Mouse (Mus musculus) embryonic facial prominence, embryonic 10.5 days (tissue): ENCODE measurements around the gene Znhit3. TPM values are rescaled to one million over a fixed set of nuclear protein-coding genes. Genes with fewer than 3 reads are reported as not detected.

Experiments
- DNase-seq: peaks from one replicate; pipeline ENCODE4 v3.0.0-alpha.2; 2017; ENCODE audit warnings: low spot score
- H3K27ac ChIP-seq: fragments of 300-500 bp; sonication (generic); replicated peaks from 2 replicates; pipeline ENCODE4 v1.5.1; 2016; ENCODE audit warnings: mild to moderate bottlenecking
- H3K27me3 ChIP-seq: fragments of 300-500 bp; sonication (generic); replicated peaks from 2 replicates; pipeline ENCODE4 v1.6.1; 2016; ENCODE audit warnings: low read depth, mild to moderate bottlenecking; ENCODE audit not compliant: poor library complexity, severe bottlenecking
- H3K36me3 ChIP-seq: fragments of 300-500 bp; sonication (generic); replicated peaks from 2 replicates; pipeline ENCODE4 v1.6.1; 2016; ENCODE audit warnings: mild to moderate bottlenecking, moderate library complexity
- H3K4me1 ChIP-seq: fragments of 300-500 bp; sonication (generic); 2 replicates; pipeline ENCODE4 v1.6.1; 2016
- H3K4me3 ChIP-seq: fragments of 300-500 bp; sonication (generic); 2 replicates; pipeline ENCODE4 v1.5.1; 2016; ENCODE audit warnings: mild to moderate bottlenecking, moderate library complexity
- H3K9me3 ChIP-seq: fragments of 300-500 bp; sonication (generic); 2 replicates; pipeline ENCODE4 v1.6.1; 2016; ENCODE audit warnings: mild to moderate bottlenecking
- WGBS: fragments of 180-500 bp; shearing (Covaris S2); methylation state at CpG from one replicate; pipeline ENCODE4 v1.1.7; 2016; 5-methylcytosine and 5-hydroxymethylcytosine counted together
- polyA plus RNA-seq: library from polyadenylated mRNA; unstranded; fragments of >200 nt; fragmentation: Nextera tagmentation; extraction: Ambion mirVana; gene quantifications from 2 replicates; pipeline ENCODE4 v1.2.1, GENCODE M21; 2016

Znhit3 gene
- polyA plus RNA-seq, 1 experiment from 2014 or later = 96.8 TPM

DNA sequence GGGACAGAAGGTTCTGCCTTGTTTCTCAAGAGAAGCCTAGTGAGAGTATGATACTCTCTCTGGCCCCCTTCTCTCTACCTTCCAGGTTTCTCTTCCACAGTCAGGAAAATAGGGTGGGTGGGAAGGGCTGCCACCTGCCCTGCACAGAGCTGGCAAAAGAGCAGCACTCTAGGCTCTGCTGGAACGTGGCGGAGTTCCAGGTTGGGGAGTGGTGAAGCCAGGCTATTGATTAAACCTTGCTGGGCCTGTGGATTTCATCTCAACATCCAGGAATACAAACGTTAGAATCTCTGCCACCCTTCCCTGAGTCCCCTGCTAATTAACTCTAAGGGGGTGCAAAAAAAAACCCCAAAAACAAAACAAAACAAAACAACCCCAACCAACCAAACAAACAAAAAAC is 32.4 kb upstream of the Znhit3 start:
- DNase-seq = no peak
- WGBS = 44% methylated on average over 3 of the region's 3 CpGs
- Histone ChIP-seq H3K36me3 (no peaks in the 10 kb centered on the region), H3K4me3 (no peak overlapping the region), H3K4me1 (peaks cover 24% of the 10 kb centered on the region), H3K27ac (no peak overlapping the region), H3K27me3 (peaks cover 23% of the 10 kb centered on the region), H3K9me3 (no peaks in the 10 kb centered on the region)

DNA sequence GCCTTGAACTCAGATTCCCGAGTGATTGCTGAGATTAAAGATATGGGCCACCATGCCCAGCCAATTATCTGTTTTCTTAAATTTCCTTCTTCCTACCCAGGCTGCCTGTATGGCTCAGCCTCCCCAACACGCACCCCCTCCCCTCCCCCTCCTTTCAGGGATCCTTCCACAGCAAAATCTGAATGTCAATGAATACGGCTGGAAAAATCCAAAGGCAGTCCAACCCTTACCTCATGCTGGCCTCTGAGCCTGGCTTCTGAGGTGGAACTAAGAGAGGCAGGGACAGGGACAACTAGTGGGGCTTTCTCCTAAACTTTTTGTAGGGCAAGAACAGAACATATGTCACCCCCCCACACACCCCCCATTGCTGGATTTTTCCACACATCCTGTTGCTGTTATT is 31.9 kb upstream of the Znhit3 start:
- no peaks in the 10 kb centered on the region for H3K9me3 ChIP-seq
- peaks cover 28% of the 10 kb centered on the region for H3K4me1 ChIP-seq
- H3K27me3 ChIP-seq = peaks cover 28% of the 10 kb centered on the region
- H3K4me3 ChIP-seq = no peak overlapping the region
- no peak overlapping the region for H3K27ac ChIP-seq
- DNase-seq = no peak
- 49% methylated on average over 3 of the region's 3 CpGs for WGBS
- H3K36me3 ChIP-seq = no peaks in the 10 kb centered on the region

DNA sequence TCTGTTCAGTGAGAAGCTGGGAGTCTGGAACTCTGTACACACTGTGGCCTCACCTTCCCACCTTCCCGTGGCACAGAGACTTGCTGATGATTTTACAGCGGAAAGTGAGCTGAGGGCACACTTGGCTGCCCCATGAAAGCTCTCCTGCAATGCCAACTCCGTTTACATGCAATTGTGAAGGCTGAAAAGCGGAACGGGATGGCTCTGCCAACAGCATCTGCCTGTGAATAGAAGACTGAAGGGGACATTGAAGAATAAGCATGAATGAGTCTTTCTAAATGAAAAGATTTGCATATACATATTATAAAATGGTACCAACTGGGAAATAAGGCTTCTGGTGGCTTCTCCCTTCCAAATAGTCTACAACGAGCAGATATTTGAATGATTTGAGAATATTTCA is 31.0 kb upstream of the Znhit3 start:
- no peaks in the 10 kb centered on the region for H3K9me3 ChIP-seq
- no peak overlapping the region for H3K27ac ChIP-seq
- 79% methylated on average over 6 of the region's 6 CpGs for WGBS

DNA sequence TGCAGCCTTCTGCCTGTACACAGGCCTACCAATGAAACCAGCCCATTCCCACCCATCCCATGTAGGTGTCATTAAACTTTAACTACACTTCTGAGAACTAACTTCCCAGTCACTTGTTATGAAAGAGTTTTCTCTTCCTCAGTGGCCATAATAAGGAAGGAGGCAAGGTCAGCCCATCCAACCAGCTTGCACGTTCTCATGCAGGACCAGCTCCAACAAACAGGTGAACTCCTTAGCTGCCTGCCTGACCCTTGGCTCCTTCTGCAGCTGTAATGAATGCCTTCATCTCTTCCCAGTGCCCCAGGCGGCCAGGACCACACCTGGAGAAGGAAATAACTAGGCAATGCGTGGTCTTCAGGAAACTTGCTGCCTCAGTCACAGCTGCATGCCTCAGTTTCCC is 29.7 kb upstream of the Znhit3 start:
- H3K4me3 ChIP-seq = no peak overlapping the region
- DNase-seq = no peak
- H3K27me3 ChIP-seq = peaks cover 33% of the 10 kb centered on the region
- H3K9me3 ChIP-seq = no peaks in the 10 kb centered on the region
- H3K4me1 ChIP-seq = peaks cover 28% of the 10 kb centered on the region
- H3K36me3 ChIP-seq = no peaks in the 10 kb centered on the region
- WGBS = 56% methylated on average over 3 of the region's 3 CpGs
- H3K27ac ChIP-seq = no peak overlapping the region

More for the DNA sequence above, 31.0 kb upstream of the Znhit3 start:
- peaks cover 33% of the 10 kb centered on the region for H3K27me3 ChIP-seq
- DNase-seq = no peak
- no peak overlapping the region for H3K4me3 ChIP-seq
- H3K4me1 ChIP-seq = peaks cover 28% of the 10 kb centered on the region
- no peaks in the 10 kb centered on the region for H3K36me3 ChIP-seq

DNA sequence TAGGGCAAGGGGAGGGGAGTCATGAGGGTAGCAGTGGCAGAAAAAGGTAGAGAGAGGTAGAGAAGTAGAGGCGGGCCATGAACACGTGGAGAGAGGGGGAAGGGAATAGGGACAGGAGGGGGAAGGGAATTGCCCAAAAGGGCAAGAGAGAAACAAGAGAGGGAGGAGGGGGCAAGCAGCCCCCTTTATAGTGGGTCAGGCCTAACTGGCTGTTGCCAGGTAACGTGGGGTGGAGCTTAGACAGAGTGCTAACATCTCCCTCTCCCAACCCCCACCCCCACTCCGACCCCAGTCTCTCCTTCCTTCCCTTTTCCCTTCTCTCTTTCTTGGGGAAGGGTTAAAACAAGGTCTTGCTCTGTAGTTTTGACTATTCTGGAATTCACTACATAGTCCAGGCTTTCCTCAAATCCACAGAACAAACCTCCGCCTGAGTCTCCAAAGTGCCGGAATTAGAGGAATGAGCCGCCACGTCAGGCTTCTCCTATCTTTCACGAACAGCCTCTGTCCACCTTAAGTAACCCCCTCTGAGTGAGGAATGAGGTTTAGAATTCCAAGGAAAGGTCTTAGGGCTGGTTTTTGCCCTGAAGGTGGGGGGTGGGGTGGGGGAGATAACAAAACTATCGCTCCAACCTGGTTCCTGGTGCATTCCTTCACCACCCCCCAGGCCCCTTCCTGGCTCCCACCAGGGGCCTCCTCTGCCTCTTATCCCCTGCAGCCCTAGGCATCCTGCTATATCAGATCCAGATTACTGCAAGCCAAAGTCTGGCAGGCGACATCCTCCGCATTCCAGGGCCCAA is 28.7 kb upstream of the Znhit3 start:
- peaks cover 33% of the 10 kb centered on the region for H3K27me3 ChIP-seq
- WGBS = 2% methylated on average over 12 of the region's 12 CpGs
- H3K27ac ChIP-seq = 0 out of 2 replicates have a peak overlapping the region, but pooled peaks have one; percentile 14
- peak; percentile 23 for DNase-seq
- no peaks in the 10 kb centered on the region for H3K9me3 ChIP-seq
- no peaks in the 10 kb centered on the region for H3K36me3 ChIP-seq
- H3K4me1 ChIP-seq = peaks cover 28% of the 10 kb centered on the region
- H3K4me3 ChIP-seq = peak overlapping the region; percentile 45

DNA sequence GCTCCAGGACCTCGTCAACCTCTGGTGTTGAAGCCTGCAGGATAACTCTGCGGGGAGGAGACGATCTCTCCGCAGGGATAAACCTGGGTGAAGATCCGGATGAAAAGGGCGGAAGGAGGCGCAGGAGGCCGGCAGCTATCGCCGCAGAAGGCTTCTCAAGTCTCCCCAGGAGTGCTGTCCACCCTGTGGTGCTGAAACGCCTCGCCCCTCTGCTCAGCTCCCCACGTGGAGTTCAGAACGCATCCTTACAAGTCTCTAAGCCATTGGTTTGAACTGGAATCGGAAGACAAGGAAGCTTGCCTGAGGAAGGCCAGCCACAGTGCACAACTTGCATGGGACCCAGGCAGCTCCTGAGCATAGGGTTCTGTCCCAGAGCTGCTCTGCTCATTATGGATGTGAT is 27.8 kb upstream of the Znhit3 start:
- peak overlapping the region; percentile 45 for H3K4me3 ChIP-seq
- H3K4me1 ChIP-seq = peaks cover 28% of the 10 kb centered on the region
- 2% methylated on average over 15 of the region's 15 CpGs for WGBS

DNA sequence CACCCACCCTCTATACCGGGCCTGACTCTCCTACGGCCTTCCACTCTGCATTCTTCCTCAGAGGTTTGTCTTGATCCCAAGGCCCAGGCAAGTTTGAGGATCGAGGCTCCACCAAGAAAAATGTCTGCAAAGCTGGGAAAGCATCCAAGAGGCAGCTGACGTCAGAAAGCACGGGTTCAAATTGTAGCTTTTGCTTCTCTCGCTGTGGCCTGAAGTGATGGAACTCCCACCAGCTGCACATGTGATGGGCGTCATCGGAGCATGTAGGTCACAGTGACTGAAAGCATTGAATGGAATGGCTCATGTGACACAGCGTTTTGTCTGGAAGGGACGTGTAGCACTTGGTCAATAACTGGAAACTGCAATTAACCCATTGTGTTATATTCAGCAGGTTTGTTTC is 24.0 kb upstream of the Znhit3 start:
- Histone ChIP-seq H3K27ac (no peak overlapping the region), H3K9me3 (no peaks in the 10 kb centered on the region), H3K27me3 (peaks cover 25% of the 10 kb centered on the region), H3K4me1 (peaks cover 20% of the 10 kb centered on the region), H3K4me3 (no peak overlapping the region), H3K36me3 (no peaks in the 10 kb centered on the region)
- 87% methylated on average over 10 of the region's 10 CpGs for WGBS
- DNase-seq = no peak

More for the DNA sequence above, 27.8 kb upstream of the Znhit3 start:
- Histone ChIP-seq H3K27ac (no peak overlapping the region), H3K27me3 (peaks cover 33% of the 10 kb centered on the region), H3K9me3 (no peaks in the 10 kb centered on the region), H3K36me3 (no peaks in the 10 kb centered on the region)
- peak; percentile 89 for DNase-seq

DNA sequence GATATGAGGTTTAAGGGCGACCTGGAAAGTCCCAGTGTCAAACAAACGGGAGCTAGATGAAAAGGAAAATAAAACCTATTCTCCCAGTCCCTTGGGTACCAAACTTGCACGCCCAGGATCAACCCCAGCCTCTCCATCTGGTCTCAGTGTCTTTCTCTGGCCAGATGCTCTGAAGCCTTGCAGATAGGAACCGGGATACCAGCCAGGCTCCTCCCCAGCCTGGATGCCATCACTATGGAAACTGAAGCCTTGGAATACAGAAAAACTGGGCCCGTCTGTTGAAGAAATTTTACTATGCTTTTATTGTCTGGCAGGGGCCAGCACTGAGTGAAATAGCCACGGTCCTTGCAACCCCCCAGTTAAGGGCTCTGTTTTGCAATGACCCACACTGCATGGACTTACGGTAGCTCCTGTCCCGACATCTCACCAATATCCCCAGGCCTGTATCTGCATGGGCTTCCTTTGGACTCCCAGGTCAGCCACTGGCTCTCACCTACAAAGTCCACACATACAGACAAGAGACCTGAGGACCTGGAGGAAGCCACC is 23.4 kb upstream of the Znhit3 start:
- no peaks in the 10 kb centered on the region for H3K36me3 ChIP-seq
- H3K4me1 ChIP-seq = peaks cover 15% of the 10 kb centered on the region
- no peaks in the 10 kb centered on the region for H3K9me3 ChIP-seq
- 70% methylated on average over 8 of the region's 8 CpGs for WGBS
- no peak overlapping the region for H3K27ac ChIP-seq
- H3K27me3 ChIP-seq = peaks cover 19% of the 10 kb centered on the region
- DNase-seq = no peak
- H3K4me3 ChIP-seq = no peak overlapping the region

DNA sequence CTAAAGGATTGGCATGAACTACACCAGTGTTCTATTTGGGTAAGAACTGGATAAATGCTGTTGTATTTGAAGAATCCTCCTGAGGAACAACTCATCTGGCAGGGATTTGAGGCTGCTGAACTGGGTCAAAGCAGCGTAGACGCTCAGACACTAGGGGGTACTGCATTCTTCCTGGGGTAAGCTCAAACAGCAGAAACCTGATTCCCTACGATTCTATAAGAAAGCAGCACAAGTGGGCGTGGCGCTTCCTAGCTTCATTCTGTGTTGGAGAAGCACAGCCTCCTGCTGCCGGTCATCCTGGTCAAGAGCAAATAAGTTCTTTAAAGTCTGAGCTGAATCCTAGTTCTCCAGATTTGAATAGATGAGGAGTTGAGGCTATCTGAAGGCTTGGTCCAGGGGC is 16.1 kb upstream of the Znhit3 start:
- Histone ChIP-seq H3K27ac (no peak overlapping the region), H3K4me1 (no peaks in the 10 kb centered on the region), H3K4me3 (no peak overlapping the region), H3K9me3 (no peaks in the 10 kb centered on the region), H3K27me3 (no peaks in the 10 kb centered on the region), H3K36me3 (no peaks in the 10 kb centered on the region)
- 15% methylated on average over 6 of the region's 6 CpGs for WGBS
- no peak for DNase-seq

DNA sequence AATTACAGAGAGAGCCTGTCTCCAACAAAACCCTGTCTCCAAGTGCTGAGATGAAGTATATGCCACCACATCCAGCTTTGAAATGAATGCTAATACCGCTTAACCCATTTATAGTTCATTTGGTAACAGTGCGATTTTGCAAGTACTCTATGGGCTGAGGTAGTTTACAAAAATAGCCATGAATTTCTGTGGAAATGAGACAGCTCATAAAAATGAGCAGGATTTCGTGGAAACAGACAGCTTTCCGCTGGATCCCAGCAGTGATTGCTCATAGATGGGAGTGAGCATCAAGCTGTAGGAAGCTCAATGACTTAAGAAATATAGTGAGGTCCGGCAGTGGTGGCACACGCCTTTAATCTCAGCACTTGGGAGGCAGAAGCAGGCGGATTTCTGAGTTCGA is 4.8 kb upstream of the Znhit3 start:
- Histone ChIP-seq H3K9me3 (no peaks in the 10 kb centered on the region), H3K4me3 (no peak overlapping the region), H3K4me1 (peaks cover 12% of the 10 kb centered on the region), H3K27ac (no peak overlapping the region), H3K36me3 (no peaks in the 10 kb centered on the region), H3K27me3 (no peaks in the 10 kb centered on the region)
- DNase-seq = no peak
- WGBS = 85% methylated on average over 8 of the region's 8 CpGs

DNA sequence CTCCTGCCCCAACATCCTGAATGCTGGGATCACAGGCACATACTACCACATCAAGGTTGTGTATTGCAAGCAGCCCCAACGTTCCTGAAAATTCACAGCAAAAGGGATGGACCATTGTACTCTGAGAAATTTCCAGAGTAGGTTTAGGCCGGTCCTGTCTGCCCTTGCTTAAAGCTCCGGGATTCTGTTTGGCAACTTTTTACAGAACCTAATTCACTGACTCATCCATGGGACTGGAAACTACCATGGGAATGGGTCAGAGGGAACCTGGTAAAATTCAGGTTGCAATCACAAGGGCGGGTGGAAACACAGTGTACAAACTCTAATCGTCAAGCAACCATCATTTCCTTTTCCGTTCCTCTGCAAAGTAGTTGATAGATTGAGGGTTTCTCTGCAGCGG is 3.8 kb upstream of the Znhit3 start:
- H3K36me3 ChIP-seq = no peaks in the 10 kb centered on the region
- no peak overlapping the region for H3K4me3 ChIP-seq
- no peaks in the 10 kb centered on the region for H3K27me3 ChIP-seq
- WGBS = 76% methylated on average over 7 of the region's 7 CpGs
- no peak for DNase-seq
- H3K4me1 ChIP-seq = peaks cover 18% of the 10 kb centered on the region
- H3K9me3 ChIP-seq = no peaks in the 10 kb centered on the region
- H3K27ac ChIP-seq = no peak overlapping the region

DNA sequence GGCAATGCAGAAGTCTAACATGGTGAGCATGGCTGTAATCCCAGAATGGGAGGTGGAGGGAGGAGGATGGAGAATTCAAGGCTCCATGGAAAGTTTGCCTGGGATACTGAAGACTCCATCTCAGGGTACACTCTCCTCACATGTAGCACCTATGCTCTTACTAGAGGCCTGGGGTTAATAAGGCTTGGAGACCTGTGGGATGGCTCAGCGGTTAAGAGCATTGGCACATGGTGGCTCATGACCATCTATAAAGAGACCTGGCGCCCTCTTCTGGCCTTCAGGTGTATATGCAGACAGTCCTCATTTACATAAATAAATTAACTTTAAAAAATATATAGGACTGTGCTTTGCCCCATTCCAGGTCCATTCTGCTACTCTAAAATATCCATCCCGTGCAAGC is 3.1 kb upstream of the Znhit3 start:
- H3K27me3 ChIP-seq = no peaks in the 10 kb centered on the region
- H3K4me1 ChIP-seq = peaks cover 24% of the 10 kb centered on the region
- no peak overlapping the region for H3K4me3 ChIP-seq
- H3K9me3 ChIP-seq = no peaks in the 10 kb centered on the region
- 41% methylated on average over 3 of the region's 3 CpGs for WGBS
- no peak overlapping the region for H3K27ac ChIP-seq
- peak; percentile 25 for DNase-seq
- peaks cover 4% of the 10 kb centered on the region for H3K36me3 ChIP-seq

DNA sequence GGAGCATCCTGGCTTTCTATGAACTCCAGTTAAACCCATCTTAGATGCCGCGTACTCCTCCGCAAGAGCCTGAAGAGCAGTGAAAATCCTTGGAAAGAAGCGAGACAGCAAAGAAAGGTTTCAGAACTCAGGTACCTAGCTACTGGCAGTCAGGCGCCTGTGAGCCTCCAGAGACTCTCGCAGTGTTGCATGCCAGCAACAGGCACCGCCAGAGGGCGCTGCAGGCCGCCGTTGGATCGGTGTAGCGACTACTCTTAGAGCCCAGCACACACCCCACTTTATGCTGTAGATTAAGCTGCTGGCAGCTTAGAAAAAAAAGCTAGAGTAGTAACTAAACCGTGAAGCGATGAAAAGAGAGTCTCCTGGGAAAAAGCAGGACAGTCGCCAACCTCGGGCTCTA is 2.3 kb upstream of the Znhit3 start:
- peak; percentile 90 for DNase-seq
- Histone ChIP-seq H3K27ac (no peak overlapping the region), H3K9me3 (no peaks in the 10 kb centered on the region), H3K27me3 (no peaks in the 10 kb centered on the region), H3K4me1 (peaks cover 27% of the 10 kb centered on the region), H3K36me3 (peaks cover 13% of the 10 kb centered on the region), H3K4me3 (peak overlapping the region; percentile 28; the same call in 1 of the 2 replicates)
- 7% methylated on average over 16 of the region's 16 CpGs for WGBS
